Mouse (Mus musculus): ENCODE results near the gene Mpzl3.
"Not testable (repeated sequence)": the region's sequence is repeated elsewhere in the genome, so short reads cannot be mapped to it uniquely, and the experiment has no call there.

Mpzl3 gene

DNA sequence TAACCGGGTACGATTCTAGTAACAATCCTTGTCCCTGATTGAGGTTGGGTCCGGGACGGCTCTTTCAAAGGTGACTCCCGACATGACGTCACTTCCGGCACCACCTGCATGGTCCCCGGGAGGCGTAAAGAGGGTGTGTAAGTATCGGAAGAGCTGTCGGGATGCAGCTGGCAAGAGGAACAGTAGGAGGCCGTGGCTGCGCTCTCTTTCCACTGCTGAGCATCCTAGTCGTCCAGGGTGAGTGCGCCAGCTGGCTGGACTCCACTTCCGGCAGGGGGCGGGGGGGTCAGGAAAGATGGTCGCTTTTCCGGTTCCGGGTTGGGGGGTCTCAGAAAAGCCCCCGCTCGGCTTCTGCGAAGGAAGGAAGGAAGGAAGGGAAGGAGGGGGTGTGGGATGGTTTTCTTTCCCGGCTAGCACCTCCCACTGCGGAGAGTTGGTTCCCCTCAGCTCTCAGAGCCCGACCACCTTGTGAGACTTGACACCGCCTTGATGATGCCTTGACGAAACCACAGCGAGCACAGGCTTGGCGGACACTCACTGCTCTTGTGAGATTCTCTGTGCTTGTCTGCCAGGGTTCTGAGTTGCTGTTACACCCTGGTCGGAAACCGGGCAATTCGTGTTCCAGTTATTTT lies at the start of gene Mpzl3:
TSS of gene Mpzl3 (plus strand) at position 105 of the 632 bp plus-strand sequence.
- DNase-seq: peak; percentile 90

DNA sequence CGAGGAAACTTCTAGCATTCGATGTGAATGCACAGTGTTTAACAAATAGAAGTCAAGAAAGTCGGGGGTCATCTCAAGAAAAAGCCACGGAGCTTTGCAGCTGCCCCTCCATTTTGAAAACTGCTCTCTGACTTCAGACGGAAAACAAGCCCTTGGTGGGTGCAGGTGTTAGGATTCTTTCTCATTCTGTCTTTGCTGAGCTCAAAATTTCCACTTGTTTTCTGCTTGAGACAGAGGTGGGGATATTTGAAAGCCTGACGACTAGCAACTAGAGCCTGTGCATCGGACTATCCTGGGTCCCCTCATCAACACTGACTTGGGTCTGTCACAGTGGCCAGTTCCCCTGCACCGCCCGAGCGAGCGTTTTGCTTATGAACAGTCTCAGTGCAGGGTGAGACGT lies 47.6 kb upstream of the Mpzl3 start:
- DNase-seq: no peak

DNA sequence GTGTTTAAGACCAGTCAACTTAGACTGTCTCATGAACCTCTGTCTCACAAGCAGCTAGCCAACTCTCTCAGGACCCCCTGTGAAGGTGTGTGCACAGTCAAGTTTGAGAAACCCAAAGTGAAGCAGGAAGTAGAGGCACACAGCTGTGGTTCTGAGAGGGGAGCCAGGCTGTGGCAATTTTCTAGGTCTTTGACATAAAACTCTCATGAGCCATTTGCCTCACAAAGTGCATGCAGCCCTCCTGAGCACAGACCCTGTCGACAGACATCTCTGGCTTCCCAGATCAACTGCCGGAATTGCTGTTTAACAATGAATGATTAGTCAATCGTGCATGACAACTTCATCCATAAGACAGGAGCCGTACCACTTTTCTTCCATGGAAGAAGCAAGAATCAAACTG lies 46.6 kb upstream of the Mpzl3 start:
- no peak for DNase-seq

DNA sequence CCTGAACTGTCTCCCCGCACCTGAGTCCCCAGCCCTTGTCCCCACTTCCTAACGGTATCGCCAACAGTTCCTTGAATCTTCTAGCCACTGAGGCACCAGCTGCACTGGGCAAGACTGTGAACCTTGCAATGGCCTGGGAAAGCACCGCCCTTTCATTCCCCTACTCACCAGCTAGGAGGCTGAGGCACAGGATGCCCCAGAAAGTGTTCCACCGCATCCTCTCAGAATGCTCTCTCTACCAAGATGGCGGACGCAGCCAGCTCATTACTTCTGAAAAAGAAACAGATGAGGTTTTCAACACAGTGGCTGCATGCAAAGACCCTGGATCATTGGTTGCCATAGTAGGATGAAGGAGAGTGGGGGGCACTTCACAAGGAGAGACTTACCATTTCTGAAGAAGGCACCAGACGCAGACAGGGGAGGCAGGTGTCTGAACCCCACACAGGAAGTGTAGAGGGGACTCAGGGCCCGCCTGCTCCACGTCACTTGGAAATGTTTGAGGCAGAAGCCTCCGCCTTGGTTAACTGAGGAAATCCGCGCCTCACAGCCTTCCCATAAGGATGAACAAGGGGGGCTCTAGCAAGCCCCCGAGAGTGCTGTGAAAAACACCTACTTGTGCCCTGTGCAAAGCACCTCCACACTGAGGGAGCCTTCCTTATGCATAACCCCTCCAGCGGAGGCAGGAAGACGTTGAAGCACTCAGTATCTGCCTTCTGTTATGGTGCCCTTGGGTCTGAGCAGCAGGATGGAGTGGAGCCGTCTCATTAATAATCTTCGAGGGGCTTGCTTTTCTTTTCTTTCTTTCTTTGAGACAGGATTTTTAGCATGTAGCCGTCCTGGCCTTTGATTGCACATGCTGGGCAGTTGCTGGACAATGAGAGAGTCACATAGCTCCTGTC lies 45.6 kb upstream of the Mpzl3 start, which contains the start of gene Cd3e:
TSS of gene Cd3e (minus strand) at position 448 of the 899 bp plus-strand sequence.
- no peak for DNase-seq

GRCm38 (mm10) chr9:45010461-45010860 lies 44.5 kb upstream of the Mpzl3 start:
- DNase-seq: no peak

DNA sequence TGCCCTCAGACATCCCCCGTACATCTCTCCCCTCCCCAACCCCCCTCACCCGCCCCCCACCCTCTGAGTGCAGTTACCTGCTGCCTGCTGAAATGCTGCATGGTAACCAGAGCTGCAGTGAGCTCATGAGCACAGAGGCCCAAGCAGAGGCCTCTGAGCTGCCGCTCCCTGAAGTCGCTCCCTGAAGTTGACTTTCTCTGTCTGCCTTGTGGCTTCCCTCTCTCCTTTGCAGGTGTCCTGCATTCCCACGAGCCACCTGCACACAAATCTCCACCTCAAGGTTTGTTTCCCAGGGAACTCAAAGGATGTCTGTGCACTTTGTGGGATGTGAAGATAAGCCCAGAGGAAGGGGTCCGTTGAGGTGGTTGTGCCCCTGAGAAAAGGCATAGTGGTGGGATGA lies 43.7 kb upstream of the Mpzl3 start:
- DNase-seq: no peak

GRCm38 (mm10) chr9:45014879-45015278 lies 40.1 kb upstream of the Mpzl3 start:
- no peak for DNase-seq

DNA sequence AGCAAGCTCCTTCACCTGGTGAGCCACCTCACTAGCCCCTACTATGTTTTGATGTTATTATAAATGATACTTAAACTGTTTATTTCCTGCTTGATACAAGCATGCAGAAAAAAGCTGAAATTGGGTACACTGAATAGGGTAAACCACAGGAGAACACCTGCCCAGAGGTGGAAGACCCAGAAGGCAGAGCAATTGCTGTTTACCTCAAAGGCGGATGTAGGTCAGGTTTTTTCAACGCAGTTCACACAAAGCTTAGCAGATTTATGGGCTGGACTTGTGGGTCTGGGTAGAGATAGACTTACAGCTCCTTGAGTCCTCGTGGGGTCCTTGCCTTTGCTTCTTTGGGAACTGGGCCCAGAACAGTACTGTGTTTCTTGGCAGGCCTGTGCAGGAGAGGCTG lies 39.1 kb upstream of the Mpzl3 start:
- DNase-seq: no peak

GRCm38 (mm10) chr9:45018031-45018430 lies 37.0 kb upstream of the Mpzl3 start:
- DNase-seq: no peak

- DNase-seq: peak; percentile 68
Measured at GRCm38 (mm10) chr9:45022800-45023199, 32.2 kb upstream of the Mpzl3 start.

GRCm38 (mm10) chr9:45023638-45024037 lies 31.3 kb upstream of the Mpzl3 start:
- DNase-seq: no peak

DNA sequence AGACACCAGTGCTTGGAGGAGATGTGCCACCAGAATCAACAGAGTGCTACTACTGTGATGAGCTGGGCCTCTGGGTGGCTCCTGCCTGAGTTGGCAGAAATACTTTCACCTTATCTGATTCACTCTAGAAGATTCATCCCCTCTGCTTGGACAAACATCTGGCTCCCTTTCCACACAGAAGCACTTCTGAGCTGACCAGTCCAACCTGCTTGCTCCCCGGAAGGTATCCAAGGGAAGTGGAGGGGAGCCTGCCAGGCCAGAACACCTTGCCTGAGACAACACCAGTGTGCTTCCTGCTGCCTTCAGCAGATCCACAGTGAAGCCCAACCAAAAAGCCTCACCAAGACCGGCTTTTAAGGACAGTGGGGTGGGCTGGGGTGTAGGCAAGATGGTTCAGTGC lies 30.8 kb upstream of the Mpzl3 start:
- DNase-seq: no peak

DNA sequence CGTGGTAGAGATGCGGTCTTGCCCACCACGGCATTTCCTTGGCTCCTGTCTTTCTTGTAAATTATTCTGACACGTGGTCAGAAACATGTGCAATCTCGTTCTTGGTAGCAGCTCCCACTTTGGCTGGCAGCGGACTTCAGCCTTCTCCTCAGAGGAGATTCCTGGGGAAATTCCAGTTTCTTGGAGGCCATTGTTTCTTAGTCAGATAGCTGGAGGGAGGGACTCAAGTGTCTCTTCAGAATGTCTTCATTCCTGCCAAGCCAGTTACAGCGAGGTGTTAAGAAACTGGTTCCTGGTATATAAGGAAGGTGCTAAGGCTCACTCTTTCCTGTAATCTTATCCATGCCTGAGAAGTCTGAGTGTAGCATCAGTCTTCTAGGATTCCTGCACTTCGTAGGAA lies 27.6 kb upstream of the Mpzl3 start:
- no peak for DNase-seq

DNA sequence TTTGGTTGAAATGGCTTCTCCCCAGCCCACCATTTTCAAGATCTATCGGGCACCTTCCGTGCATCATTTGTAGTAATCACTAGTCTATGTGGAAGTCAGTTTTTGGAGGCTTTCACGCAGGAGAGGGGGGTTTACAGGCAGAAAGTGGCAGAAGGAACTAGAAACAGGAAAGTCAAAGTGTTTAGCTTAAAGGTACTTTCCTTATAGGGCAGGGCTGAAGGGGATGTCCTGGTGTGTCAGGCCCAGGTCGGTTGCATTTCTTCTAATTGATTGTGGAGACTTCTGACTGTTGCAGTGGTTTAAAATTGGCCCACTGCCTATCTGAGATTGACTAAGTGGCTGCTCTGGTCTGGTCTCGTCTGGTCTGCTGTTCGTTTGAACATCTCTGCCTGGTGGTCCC lies 24.6 kb upstream of the Mpzl3 start:
- no peak for DNase-seq

- DNase-seq: no peak
Measured at GRCm38 (mm10) chr9:45032261-45032660, 22.7 kb upstream of the Mpzl3 start.

DNA sequence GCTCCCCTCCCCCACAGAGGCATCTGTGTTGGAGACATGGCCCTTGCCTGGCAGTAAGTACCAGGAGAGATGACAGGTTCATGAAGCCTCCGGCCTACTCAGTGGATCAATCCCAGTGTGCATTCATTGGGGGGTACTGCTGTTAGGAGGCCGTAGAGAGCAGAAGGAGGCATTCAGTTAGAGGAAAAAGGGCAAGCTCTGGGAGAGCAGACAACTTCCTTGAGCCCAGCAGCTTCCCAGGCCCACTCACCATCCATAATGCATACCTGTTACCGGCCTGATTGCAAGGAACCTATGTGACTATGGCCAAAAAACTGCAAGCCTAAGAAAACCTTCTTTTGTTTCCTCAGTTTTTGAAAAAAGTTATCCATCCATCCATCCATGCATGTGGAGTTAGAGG lies 20.5 kb upstream of the Mpzl3 start:
- DNase-seq: no peak

- DNase-seq: not testable (repeated sequence)
Measured at GRCm38 (mm10) chr9:45037803-45038202, 17.2 kb upstream of the Mpzl3 start.

DNA sequence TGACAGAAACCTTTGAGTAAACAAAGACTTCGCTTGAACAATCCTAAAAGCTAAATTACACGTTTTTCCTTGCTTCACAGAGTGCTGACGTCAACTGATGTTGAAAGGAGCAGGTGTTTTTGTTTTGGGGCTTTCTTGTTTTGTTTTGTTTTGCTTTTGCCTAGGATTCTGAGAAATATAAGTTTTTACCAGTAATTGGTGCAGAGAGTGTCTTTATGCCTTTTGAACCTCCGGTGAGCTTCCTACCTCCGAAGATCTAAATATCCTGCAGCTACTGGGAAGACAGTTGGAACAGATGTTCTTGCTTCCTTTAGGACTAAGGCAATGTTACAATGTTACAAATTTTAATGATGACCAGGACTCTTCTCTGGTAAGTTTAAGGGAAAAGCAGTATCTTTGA lies 15.5 kb upstream of the Mpzl3 start, which contains the start of gene Mpzl2:
TSS of gene Mpzl2 (plus strand) at position 301 of the 400 bp plus-strand sequence.
- DNase-seq: no peak

DNA sequence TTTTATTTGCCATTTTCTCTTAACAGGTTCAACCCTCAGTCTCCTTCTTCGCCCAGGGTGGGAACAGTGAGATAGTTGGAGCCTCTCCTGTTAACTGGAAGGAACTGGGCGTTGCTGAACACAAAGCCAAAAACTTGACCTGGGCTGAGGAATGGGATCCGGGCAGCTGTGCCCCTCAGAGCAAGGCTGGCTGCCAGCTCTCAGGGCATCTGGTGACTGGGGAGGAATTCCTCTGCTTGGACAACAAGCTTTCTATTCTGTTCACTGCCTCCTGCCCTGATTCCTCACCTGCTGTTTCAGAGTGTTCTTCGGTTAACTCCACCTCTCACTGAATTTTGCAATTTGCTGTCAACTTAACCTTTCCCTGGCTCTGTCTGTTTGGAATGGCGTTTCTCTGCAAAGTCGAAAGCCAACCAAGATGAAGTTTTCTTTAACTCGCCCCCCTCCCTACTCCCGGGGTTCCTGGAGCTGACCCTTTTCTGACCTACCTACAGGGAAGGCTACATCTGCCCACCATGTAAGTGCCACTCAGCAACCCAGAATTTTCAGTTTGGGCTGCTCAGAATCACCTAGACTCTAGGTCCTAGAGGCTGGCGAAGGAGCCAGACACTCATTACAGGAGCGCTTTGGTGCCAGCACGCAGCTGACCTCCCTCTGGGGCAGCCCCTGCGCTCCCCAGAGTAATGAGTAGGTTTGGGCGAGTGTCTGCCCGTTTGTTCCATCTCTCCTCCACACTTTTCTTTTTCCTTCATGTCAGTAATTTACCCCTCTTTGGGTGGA lies 14.7 kb upstream of the Mpzl3 start:
- DNase-seq: no peak

- peak; percentile 29 for DNase-seq
Measured at GRCm38 (mm10) chr9:45041131-45041838, 13.7 kb upstream of the Mpzl3 start.

GRCm38 (mm10) chr9:45042056-45042720 lies 12.8 kb upstream of the Mpzl3 start:
- peak; percentile 67 for DNase-seq

DNA sequence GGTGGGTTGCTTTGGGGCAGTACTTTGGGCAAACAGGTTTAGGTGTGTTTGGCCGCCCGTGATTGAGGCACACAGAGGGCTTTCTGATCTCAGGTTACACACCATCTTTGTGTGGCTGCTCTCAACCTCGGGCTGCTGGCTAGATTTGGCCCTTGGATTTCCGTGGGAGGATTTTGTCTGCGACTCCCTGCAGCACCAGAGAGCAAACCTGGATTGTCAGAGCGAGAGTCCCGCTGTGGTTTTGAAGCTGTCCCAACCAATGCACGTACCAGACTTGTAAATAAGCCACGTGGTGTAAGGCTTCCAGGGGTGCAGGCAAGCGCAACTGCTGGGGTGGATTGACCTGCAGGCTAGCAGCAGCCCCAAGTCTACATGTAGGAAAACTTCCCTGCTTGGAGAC lies 12.0 kb upstream of the Mpzl3 start:
- no peak for DNase-seq

Data from lung, postnatal 10 days (tissue).